Mouse (Mus musculus) cerebellum, postnatal 14 days (tissue): ENCODE results near the gene Hist1h1d.

Source experiments
- DNase-seq, 2 experiments: peaks; one replicate each; pipeline ENCODE4 v3.0.0; 2021; ENCODE audit warnings: mixed read lengths in 2 of 2

Gene Hist1h1d

GRCm38 (mm10) chr13:23552962-23553361, at the start of gene Hist1h1d:
Gene Hist1h1d (plus strand): TSS chr13:23553262.
- no peak for DNase-seq

GRCm38 (mm10) chr13:23503797-23504196, 49.3 kb upstream of the Hist1h1d start:
- peak; percentile 74 to 79 for DNase-seq

- no peak for DNase-seq
Measured at GRCm38 (mm10) chr13:23505662-23506345, 47.3 kb upstream of the Hist1h1d start.

- peak; percentile 43 to 60 for DNase-seq
Measured at GRCm38 (mm10) chr13:23506351-23506750, 46.7 kb upstream of the Hist1h1d start.

- peak in 1 of 2 experiments; percentile 12 for DNase-seq
Measured at GRCm38 (mm10) chr13:23506819-23507515, 46.1 kb upstream of the Hist1h1d start.

GRCm38 (mm10) chr13:23510127-23510526, 42.9 kb upstream of the Hist1h1d start:
- DNase-seq, result no peak

- no peak for DNase-seq
Measured at GRCm38 (mm10) chr13:23513517-23513916, 39.5 kb upstream of the Hist1h1d start.

- DNase-seq, result no peak
Measured at GRCm38 (mm10) chr13:23515281-23515680, 37.8 kb upstream of the Hist1h1d start.

- DNase-seq, result no peak
Measured at GRCm38 (mm10) chr13:23515826-23516620, 37.0 kb upstream of the Hist1h1d start.

GRCm38 (mm10) chr13:23516822-23517602, 36.0 kb upstream of the Hist1h1d start:
- DNase-seq, result peak; percentile 87 to 90

- peak; percentile 91 to 93 for DNase-seq
Measured at GRCm38 (mm10) chr13:23517603-23518294, 35.3 kb upstream of the Hist1h1d start.

GRCm38 (mm10) chr13:23518295-23518603, 34.8 kb upstream of the Hist1h1d start:
- no peak for DNase-seq

- peak; percentile 87 to 88 for DNase-seq
Measured at GRCm38 (mm10) chr13:23518885-23519284, 34.2 kb upstream of the Hist1h1d start.

- DNase-seq, result peak; percentile 82 to 83
Measured at GRCm38 (mm10) chr13:23519416-23519815, 33.6 kb upstream of the Hist1h1d start.

- peak; percentile 78 to 86 for DNase-seq
Measured at GRCm38 (mm10) chr13:23521703-23522102, 31.4 kb upstream of the Hist1h1d start.

- DNase-seq, result no peak
Measured at GRCm38 (mm10) chr13:23523976-23524375, 29.1 kb upstream of the Hist1h1d start.

- peak; percentile 85 for DNase-seq
Measured at GRCm38 (mm10) chr13:23524654-23525053, 28.4 kb upstream of the Hist1h1d start.

- DNase-seq, result no peak
Measured at GRCm38 (mm10) chr13:23525901-23526300, 27.2 kb upstream of the Hist1h1d start.

GRCm38 (mm10) chr13:23526312-23526711, 26.8 kb upstream of the Hist1h1d start:
- DNase-seq, result peak; percentile 97

GRCm38 (mm10) chr13:23529005-23529404, 24.1 kb upstream of the Hist1h1d start:
- DNase-seq, result no peak

GRCm38 (mm10) chr13:23529480-23530165, 23.4 kb upstream of the Hist1h1d start:
- no peak for DNase-seq
